Mouse (Mus musculus) liver, embryonic 14.5 days (tissue): ENCODE results near the gene Nr2c2ap.

Source experiments
- CTCF ChIP-seq: IDR thresholded peaks from 2 replicates; pipeline ENCODE4 v1.5.1; 2016; ENCODE audit warnings: antibody characterized with exemption, low read depth, control low read depth
- EP300 ChIP-seq: IDR thresholded peaks from 2 replicates; pipeline ENCODE4 v1.6.1; 2016; ENCODE audit warnings: antibody characterized with exemption, low read depth

- TF ChIP-seq EP300: no peak
- TF ChIP-seq CTCF: no peak
Observed at GRCm38 (mm10) chr8:70081976-70082375, 49.2 kb upstream of the Nr2c2ap start.
